Mouse (Mus musculus): Measurements from ENCODE around the gene Lipa.

Gene Lipa

GRCm38 (mm10) chr19:34523106-34523725, 4.1 kb downstream of the Lipa start:
- no peak for DNase-seq (ENCODE audit: extremely low read depth, low read depth, low spot score)

DNA sequence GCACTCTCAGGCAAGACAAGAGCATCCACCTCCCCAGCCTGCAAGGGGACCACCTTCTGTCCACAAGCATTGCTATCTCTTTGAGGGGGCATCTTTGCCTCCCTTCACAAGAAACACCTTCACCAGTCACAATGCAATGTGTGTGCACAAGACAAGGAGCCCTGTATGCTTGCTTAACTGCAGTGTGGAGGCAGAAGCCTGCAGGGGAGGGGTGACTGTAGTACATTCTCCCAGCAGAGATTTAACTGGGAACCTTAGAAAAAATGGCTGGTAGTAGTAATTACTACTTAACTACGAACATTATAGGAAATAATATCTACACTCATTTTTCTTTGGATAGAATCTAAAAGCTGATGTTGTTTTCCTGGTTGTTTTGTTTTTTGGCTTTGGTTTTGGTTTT, 5.3 kb downstream of the Lipa start:
- DNase-seq (ENCODE audit: extremely low read depth, low read depth, low spot score), result no peak

GRCm38 (mm10) chr19:34521361-34521760, 5.9 kb downstream of the Lipa start:
- DNase-seq (ENCODE audit: extremely low read depth, low read depth, low spot score), result no peak

- DNase-seq (ENCODE audit: extremely low read depth, low read depth, low spot score), result no peak
Measured at GRCm38 (mm10) chr19:34520051-34520450, 7.2 kb downstream of the Lipa start.

DNA sequence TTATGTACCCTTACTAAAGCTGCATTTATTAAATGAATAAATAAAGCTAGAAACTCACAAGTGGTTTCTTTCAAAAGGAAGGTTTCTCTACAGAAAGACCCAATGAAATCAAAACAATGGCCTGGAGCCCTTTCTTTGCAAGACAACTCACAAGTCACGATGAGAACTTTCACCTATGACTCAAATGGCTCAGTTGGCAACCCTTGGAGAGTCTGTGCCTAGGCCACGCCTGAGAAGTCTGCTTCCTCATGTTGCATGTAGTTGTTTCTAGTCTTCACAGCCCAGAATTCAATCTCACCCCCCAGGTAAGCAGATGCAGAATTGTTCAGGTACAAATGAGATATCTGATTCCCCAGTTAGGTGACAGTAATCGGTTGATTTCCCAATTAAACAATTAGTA, 7.6 kb downstream of the Lipa start:
- no peak for DNase-seq (ENCODE audit: extremely low read depth, low read depth, low spot score)

DNA sequence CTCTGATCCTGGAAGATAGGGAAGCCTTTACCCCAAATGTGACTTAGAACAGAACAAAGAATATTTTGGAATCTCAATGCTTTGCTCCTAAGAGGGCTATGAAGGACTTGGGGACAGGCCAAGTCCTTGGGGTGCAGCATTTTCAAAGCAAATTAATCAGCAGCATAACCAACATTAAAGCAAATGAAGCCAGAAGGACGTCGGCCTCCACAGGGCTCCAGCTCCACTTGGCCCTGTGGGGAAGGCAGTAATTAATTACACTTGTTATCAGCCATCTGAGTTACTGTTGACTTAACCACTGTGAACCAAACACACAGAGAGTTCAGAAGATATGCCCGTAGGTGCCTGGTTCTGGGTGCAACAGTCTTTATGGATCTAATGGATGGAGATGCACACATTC, 8.5 kb downstream of the Lipa start:
- DNase-seq (ENCODE audit: extremely low read depth, low read depth, low spot score), result no peak

- DNase-seq (ENCODE audit: extremely low read depth, low read depth, low spot score), result no peak
Measured at GRCm38 (mm10) chr19:34517812-34518594, 9.3 kb downstream of the Lipa start.

- peak; percentile 18 for DNase-seq (ENCODE audit: extremely low read depth, low read depth, low spot score)
Measured at GRCm38 (mm10) chr19:34517197-34517596, 10.1 kb downstream of the Lipa start.

DNA sequence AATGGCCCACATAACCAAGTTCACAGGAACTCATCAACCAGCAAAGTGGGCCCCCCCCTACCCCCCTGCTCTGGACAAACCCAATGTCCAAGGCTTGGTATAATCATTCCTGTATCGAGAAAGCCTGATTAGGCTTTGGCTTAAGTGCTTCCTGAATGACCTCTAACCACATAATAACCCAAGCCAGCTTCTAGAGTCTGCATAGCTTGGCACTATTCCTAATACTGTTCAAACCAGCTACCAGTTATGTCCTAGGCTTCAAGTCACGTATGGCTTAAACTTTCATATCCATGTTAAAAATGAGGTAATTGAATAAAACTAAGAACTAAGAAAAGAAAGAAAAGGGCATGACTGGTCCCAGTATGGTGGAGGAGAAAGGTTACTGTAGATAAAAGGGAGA, 10.9 kb downstream of the Lipa start:
- DNase-seq (ENCODE audit: extremely low read depth, low read depth, low spot score), result no peak

DNA sequence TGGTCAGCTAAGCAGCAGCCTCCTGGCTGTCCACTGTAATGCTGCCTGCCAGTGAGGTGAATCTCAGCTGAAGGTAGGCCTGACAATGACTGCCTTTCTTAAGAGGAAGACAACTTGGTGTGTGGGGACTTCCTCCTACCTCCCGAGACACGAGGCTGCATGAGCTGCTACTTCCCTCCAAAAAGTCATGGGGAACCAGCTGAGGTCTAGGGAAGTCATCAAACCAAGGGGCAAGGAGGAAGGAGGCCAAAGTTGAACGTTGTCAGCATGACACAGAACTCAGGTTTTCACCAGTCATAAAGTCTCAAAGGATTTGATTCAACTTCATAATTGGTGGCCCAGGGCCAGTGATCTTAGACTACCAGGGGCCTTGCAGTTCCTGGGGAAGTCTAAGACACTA, 11.6 kb downstream of the Lipa start:
- no peak for DNase-seq (ENCODE audit: extremely low read depth, low read depth, low spot score)

DNA sequence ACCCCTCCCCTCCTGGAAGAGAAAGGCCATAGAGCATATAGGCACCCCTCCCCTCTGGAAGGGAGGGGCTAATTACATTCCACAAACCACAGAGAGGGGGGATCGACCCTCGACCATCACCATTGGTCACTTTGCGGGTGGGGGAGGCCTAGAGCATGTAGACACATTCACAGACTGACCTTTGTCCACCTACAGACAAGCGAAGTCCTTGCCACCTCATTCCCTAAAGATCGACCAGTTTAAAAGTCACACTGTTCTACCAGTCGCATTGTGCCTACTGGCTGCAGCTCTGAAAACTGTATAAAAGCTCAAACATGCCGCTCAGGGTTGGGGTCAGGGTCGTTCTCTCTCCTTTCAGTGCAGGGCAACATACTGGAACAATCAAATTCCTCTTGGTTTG, 15.7 kb downstream of the Lipa start:
- DNase-seq (ENCODE audit: extremely low read depth, low read depth, low spot score), result no peak

DNA sequence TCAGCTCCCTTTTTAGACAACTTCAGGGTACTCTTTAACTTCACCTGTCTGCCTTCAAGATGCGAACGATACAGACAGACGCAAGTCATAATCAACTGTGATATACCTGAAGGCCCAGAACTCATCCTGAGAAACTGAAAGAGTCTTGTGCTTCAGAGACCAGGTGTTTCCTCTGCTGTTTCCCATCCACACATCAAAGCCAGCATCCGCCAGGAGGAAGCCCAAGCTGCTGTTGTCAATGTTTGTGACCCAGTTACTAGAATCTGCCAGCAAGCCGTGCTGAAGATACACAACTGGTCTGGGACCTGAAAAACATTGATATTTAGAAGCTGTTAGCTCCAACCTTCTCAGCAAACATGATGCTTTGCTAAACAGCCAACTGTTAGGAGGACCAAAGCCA, 16.6 kb downstream of the Lipa start:
- DNase-seq (ENCODE audit: extremely low read depth, low read depth, low spot score), result no peak

DNA sequence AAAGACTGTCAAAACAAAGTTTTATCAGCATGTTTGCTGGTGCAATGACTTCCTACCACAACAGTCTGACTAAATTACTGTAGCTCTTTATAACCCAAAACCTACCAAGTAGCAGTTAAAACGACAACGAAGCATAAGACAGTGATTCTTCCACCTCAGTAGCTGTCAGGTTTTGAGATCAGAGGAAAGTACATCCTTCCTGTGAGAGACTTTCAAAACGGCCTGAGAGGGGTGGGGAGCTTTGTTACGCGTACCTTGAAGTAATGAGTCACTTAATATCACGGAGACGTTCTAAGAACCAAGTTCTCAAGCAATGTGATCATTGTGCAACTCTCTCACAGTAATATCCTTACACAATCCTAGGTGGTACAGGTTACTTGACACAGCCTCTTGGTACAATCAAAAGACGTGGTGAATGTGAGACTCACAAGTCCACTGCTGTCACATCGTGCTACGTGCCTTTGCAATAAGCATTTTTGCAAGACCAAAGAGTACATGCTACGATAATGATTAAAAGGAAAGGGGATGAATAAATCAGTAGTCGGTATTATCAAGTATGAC, 22.0 kb downstream of the Lipa start:
- DNase-seq (ENCODE audit: extremely low read depth, low read depth, low spot score), result no peak

DNA sequence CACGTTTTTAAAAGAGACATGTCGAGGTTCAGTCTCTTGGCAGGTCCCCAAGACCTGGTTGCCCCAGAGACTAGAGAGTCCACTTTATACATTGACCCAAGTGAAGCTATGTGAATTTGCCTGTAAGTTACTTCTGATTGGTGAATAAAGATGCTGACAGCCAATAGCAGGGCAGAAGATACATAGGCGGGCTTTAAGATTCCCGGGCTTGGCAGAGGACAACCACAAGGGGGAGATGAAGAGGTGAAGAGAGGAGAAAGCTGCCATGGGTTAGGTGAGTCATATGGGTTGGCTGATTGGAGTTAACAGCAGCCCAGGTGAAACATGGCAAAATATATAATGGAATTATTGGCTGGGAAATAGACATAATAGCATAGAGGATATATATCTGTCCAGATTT, 26.5 kb downstream of the Lipa start:
- DNase-seq (ENCODE audit: extremely low read depth, low read depth, low spot score), result no peak

DNA sequence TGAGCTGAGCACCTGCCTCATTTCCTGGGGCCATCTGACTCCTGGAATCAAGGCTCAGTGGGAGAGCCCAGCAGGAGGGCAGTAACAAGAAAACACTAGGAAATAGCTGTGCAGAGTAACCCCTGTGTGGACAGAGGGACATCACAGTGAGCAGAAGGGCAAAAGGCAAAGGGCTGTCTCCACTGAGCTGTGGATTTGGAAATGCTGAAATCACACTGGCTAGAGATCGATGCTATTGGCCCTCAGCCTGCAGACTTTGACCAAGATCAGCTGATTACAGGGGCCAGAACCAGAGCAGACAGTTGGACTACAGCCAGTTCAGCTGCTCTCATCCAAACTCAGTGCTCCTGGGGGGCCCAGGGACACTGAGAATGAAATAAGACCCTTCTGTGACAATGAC, 30.9 kb downstream of the Lipa start:
- DNase-seq (ENCODE audit: extremely low read depth, low read depth, low spot score), result no peak

DNA sequence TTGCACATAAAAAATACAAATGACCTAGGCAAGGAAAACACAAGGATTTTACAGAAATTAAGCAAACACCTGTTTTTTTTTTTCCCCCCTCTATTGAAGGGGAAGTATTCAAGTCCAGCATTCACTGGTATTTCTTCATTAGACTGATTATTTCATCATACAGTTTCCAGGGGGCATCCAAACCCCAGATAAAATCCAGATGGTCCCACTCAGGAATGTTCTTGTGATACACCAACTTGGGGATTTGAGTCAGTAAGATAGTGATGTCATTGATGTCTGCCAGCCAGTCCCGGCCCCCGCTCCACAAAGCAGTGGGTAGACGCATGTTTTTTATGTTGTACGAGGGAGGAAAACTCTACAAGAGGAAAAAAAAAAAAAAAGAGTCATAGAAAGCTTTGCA, 33.4 kb downstream of the Lipa start:
- no peak for DNase-seq (ENCODE audit: extremely low read depth, low read depth, low spot score)

DNA sequence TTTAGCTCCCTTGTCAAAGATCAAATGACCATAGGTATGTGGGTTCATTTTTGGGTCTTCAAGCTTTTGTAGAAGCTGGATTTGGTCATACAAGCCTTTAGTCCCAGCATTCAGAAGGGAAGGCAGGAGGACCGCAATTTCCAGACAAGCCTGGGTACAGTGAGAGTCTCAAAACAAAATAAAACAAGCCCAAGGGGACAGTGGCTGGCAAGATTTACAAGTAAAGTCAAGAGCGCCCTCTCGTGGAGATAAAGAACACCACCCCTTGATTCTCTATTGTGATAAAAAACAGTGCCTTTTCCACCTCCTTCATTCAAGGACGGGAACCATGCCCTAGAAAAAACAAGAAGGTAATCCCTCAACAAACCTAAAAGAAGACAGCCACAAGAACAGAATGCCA, 43.7 kb downstream of the Lipa start:
- no peak for DNase-seq (ENCODE audit: extremely low read depth, low read depth, low spot score)

- DNase-seq (ENCODE audit: extremely low read depth, low read depth, low spot score), result no peak
Measured at GRCm38 (mm10) chr19:34474991-34475971, 52.0 kb downstream of the Lipa start, which contains the start of gene Ch25h. TSS of gene Ch25h (minus strand) at chr19:34475164.

- DNase-seq (ENCODE audit: extremely low read depth, low read depth, low spot score), result no peak
Measured at GRCm38 (mm10) chr19:34474228-34474990, 52.9 kb downstream of the Lipa start.

DNA sequence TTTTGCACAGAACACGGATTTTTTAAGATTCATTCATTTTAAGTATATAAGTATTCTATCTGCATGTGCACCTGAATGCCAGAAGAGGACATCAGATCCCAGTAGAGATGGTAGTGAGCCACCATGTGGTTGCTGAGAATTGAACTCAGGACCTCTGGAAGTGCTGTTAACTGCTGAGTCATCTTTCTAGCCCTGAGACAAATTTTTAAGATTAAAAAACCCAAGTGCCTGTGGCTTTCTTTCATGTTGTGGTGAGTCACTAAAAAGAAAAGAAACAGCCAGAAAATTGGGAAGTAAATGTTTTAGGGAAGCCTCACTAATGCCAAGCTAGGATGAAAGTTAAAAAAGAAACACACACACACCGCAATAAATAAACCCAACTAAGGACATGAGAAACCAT, 55.6 kb downstream of the Lipa start:
- DNase-seq (ENCODE audit: extremely low read depth, low read depth, low spot score), result no peak

DNA sequence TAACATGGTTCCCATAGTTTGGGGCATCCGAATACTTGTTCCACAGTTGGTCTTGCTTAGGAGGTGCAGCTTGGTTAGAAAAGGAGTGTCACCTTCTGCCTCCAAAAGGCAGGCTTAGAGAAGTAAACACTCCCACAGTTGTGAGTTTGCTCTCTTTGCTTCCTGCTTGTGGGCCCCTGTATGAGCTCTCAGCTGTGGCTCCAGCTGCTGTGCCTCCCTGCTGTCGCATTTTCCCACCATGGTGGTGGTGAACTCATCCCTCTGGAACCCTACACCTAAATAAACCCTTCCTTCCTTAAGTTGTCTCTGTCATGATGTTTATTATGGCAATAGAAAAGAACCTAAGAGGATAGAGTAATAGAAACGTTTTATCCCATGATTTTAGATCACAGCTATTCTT, 58.5 kb downstream of the Lipa start:
- DNase-seq (ENCODE audit: extremely low read depth, low read depth, low spot score), result no peak
